Mouse (Mus musculus) hematopoietic stem cell, adult 5-6 weeks (primary cell): Measurements from ENCODE around the gene Cbfb. TPM values are rescaled to one million over a fixed set of nuclear protein-coding genes. Genes with fewer than 3 reads are reported as not detected.
A peak's percentile ranks its signal among the peaks of the same experiment; 100 is the strongest.
"Not testable (repeated sequence)": the region's sequence is repeated elsewhere in the genome, so short reads cannot be mapped to it uniquely, and the experiment has no call there.

ENCODE experiments used
- ATAC-seq, 2 experiments: fragments of 125-278 bp in 1 of 2; replicated peaks in 1 of 2; 2 replicates each; pipeline ENCODE4 v1.8.0; 2016 to 2017; ENCODE audit warnings: inconsistent platforms in 2 of 2, mild to moderate bottlenecking in 2 of 2, moderate number of reproducible peaks in 2 of 2, low read depth in 1 of 2, moderate TSS enrichment in 1 of 2; ENCODE audit not compliant: low FRiP score in 2 of 2, poor library complexity in 2 of 2, severe bottlenecking in 2 of 2, insufficient read depth in 1 of 2, low TSS enrichment in 1 of 2
- total RNA-seq: library from RNA; stranded (forward); fragments of 172-1452, 232-1000 nt; gene quantifications from 2 replicates; pipeline ENCODE4 v1.2.3, GENCODE M21; 2017

The Cbfb gene
- total RNA-seq, 1 experiment from 2014 or later = 237 TPM

- ATAC-seq = no peak
Observed at GRCm38 (mm10) chr8:105225917-105226316, 55.4 kb downstream of the Cbfb start.

- 0 out of 4 replicates have a peak, but pooled peaks of 1 of the 2 experiments have one; percentile 17 for ATAC-seq
Observed at GRCm38 (mm10) chr8:105231503-105232320, 61.2 kb downstream of the Cbfb start.

- ATAC-seq = not testable (repeated sequence)
Observed at GRCm38 (mm10) chr8:105232321-105232693, 61.8 kb downstream of the Cbfb start.

GRCm38 (mm10) chr8:105233126-105233935, 62.9 kb downstream of the Cbfb start:
- no peak for ATAC-seq

- no peak for ATAC-seq
Observed at GRCm38 (mm10) chr8:105235206-105235605, 64.7 kb downstream of the Cbfb start.

GRCm38 (mm10) chr8:105237442-105238142, 67.1 kb downstream of the Cbfb start:
- ATAC-seq = peak in 1 of 2 experiments; percentile 60; a peak in 1 of 4 replicates

GRCm38 (mm10) chr8:105241016-105241415, 70.5 kb downstream of the Cbfb start:
- no peak for ATAC-seq

GRCm38 (mm10) chr8:105251954-105252353, 81.5 kb downstream of the Cbfb start:
- no peak for ATAC-seq

GRCm38 (mm10) chr8:105252680-105253537, 82.4 kb downstream of the Cbfb start:
- ATAC-seq = no peak

- ATAC-seq = no peak
Observed at GRCm38 (mm10) chr8:105253766-105254151, 83.3 kb downstream of the Cbfb start.

- ATAC-seq = peak; percentile 81 to 88
Observed at GRCm38 (mm10) chr8:105254152-105254965, 83.9 kb downstream of the Cbfb start.

- peak; percentile 18 to 29; a peak in 1 of 4 replicates for ATAC-seq
Observed at GRCm38 (mm10) chr8:105254966-105255350, 84.5 kb downstream of the Cbfb start, which contains the start of gene B3gnt9. Gene B3gnt9 (minus strand): TSS chr8:105255153.

GRCm38 (mm10) chr8:105257318-105258114, 87.0 kb downstream of the Cbfb start:
- no peak for ATAC-seq

GRCm38 (mm10) chr8:105258911-105259720, 88.6 kb downstream of the Cbfb start:
- ATAC-seq = peak in 1 of 2 experiments; percentile 2; a peak in 2 of 4 replicates
